Mouse (Mus musculus): ENCODE results near the gene Parp6. TPM values are rescaled to one million over a fixed set of nuclear protein-coding genes. Genes with fewer than 3 reads are reported as not detected.
A peak's percentile ranks its signal among the peaks of the same experiment; 100 is the strongest.

Parp6 gene
- polyA plus RNA-seq, 1 experiment from 2014 or later: 226 TPM

GRCm38 (mm10) chr9:59687416-59688046 is 70.4 kb downstream of the Parp6 start:
- Histone ChIP-seq H3K4me3 (replicated peaks; ENCODE audit: low read depth, low read length) (no peak overlapping the region), H3K9ac (replicated peaks; ENCODE audit: low read length) (no peak overlapping the region), H3K4me2 (ENCODE audit: low read length) (no peak overlapping the region), H3K9me3 (ENCODE audit: control insufficient read depth, low read length) (no peaks in the 10 kb centered on the region), H3K4me1 (ENCODE audit: control insufficient read depth, insufficient read depth, low read length) (peaks cover 7% of the 10 kb centered on the region), H3K27ac (replicated peaks; ENCODE audit: low read depth, low read length) (no peak overlapping the region), H3K36me3 (ENCODE audit: control insufficient read depth, insufficient read depth, low read length) (no peaks in the 10 kb centered on the region), H3K27me3 (ENCODE audit: control insufficient read depth, insufficient read depth, low read length) (no peaks in the 10 kb centered on the region)
- ATAC-seq (ENCODE audit: low FRiP score, low TSS enrichment) (no peak), DNase-seq (no peak)
- WGBS: 43% methylated on average over 6 of the region's 6 CpGs

DNA sequence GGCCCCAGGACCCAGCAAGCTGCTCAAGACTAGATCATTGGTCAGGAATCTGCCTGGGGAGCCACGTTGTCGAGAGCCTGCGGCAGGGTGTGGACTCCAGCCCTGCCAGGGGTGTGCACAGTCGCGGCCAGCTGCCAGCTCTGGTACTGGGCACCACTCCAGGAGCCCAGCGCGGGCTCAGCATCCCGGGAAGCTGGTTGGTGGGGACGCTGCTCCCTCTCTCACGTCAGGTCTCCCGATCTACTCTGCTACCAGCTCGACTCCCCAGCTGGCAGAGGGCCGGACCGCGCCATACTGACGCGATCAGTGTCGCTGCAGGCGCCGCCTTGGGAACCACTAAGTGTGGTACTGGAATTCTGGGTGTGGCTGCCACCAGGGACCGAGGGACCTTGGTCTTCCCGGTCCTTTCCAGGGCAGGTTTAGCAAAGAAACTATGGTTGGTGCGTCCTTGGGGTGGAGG is 74.6 kb downstream of the Parp6 start:
- Histone ChIP-seq H3K9me3 (ENCODE audit: control insufficient read depth, low read length) (no peaks in the 10 kb centered on the region), H3K36me3 (ENCODE audit: control insufficient read depth, insufficient read depth, low read length) (no peaks in the 10 kb centered on the region), H3K27ac (replicated peaks; ENCODE audit: low read depth, low read length) (no peak overlapping the region), H3K27me3 (ENCODE audit: control insufficient read depth, insufficient read depth, low read length) (no peaks in the 10 kb centered on the region), H3K4me3 (replicated peaks; ENCODE audit: low read depth, low read length) (peak overlapping the region; percentile 24), H3K4me1 (ENCODE audit: control insufficient read depth, insufficient read depth, low read length) (peaks cover 7% of the 10 kb centered on the region), H3K9ac (replicated peaks; ENCODE audit: low read length) (peak overlapping the region; percentile 40; the same call in 1 of the 2 replicates), H3K4me2 (ENCODE audit: low read length) (peak overlapping the region; percentile 52)
- WGBS: 3% methylated on average over 23 of the region's 23 CpGs
- DNase-seq (peak; percentile 79), ATAC-seq (ENCODE audit: low FRiP score, low TSS enrichment) (peak; percentile 71; the same call in 1 of the 2 replicates)

GRCm38 (mm10) chr9:59692145-59692544 is 75.1 kb downstream of the Parp6 start:
- Histone ChIP-seq H3K36me3 (ENCODE audit: control insufficient read depth, insufficient read depth, low read length) (no peaks in the 10 kb centered on the region), H3K27me3 (ENCODE audit: control insufficient read depth, insufficient read depth, low read length) (no peaks in the 10 kb centered on the region), H3K9me3 (ENCODE audit: control insufficient read depth, low read length) (no peaks in the 10 kb centered on the region), H3K4me2 (ENCODE audit: low read length) (peak overlapping the region; percentile 52), H3K4me1 (ENCODE audit: control insufficient read depth, insufficient read depth, low read length) (peaks cover 7% of the 10 kb centered on the region), H3K9ac (replicated peaks; ENCODE audit: low read length) (peak overlapping the region; percentile 40; the same call in 1 of the 2 replicates), H3K27ac (replicated peaks; ENCODE audit: low read depth, low read length) (no peak overlapping the region), H3K4me3 (replicated peaks; ENCODE audit: low read depth, low read length) (peak overlapping the region; percentile 24; the same call in 1 of the 2 replicates)
- ATAC-seq (ENCODE audit: low FRiP score, low TSS enrichment) (peak; percentile 20; the same call in 1 of the 2 replicates), DNase-seq (peak; percentile 38)
- WGBS: 41% methylated on average over 9 of the region's 9 CpGs

GRCm38 (mm10) chr9:59694571-59695450 is 77.7 kb downstream of the Parp6 start:
- Histone ChIP-seq H3K4me3 (replicated peaks; ENCODE audit: low read depth, low read length) (no peak overlapping the region), H3K27ac (replicated peaks; ENCODE audit: low read depth, low read length) (no peak overlapping the region), H3K36me3 (ENCODE audit: control insufficient read depth, insufficient read depth, low read length) (no peaks in the 10 kb centered on the region), H3K4me2 (ENCODE audit: low read length) (no peak overlapping the region), H3K4me1 (ENCODE audit: control insufficient read depth, insufficient read depth, low read length) (peaks cover 7% of the 10 kb centered on the region), H3K27me3 (ENCODE audit: control insufficient read depth, insufficient read depth, low read length) (no peaks in the 10 kb centered on the region), H3K9ac (replicated peaks; ENCODE audit: low read length) (no peak overlapping the region), H3K9me3 (ENCODE audit: control insufficient read depth, low read length) (no peaks in the 10 kb centered on the region)
- no peak for ATAC-seq (ENCODE audit: low FRiP score, low TSS enrichment)
- DNase-seq: no peak
- WGBS: 68% methylated on average over 16 of the region's 16 CpGs

DNA sequence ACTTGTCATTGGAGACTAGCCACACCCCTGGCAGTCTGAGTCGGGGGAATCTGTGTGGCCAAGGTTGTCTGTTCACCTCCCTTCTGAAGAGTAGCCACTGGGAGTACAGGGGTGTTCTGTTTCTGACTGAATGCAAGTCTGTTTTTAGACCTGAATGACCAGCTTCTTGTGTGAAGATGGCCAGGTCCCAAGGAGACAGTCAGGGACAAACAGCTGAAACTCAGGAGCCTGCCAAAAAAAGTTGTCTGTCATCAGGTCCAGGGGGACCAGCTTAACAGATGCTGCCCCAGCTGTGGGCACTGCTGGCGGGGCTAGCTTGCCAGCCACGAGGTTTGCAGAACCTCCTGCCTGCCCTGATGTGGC is 78.3 kb downstream of the Parp6 start:
- DNase-seq: no peak

GRCm38 (mm10) chr9:59696381-59696780 is 79.3 kb downstream of the Parp6 start:
- Histone ChIP-seq H3K4me1 (ENCODE audit: control insufficient read depth, insufficient read depth, low read length) (peaks cover 7% of the 10 kb centered on the region), H3K4me2 (ENCODE audit: low read length) (no peak overlapping the region), H3K27ac (replicated peaks; ENCODE audit: low read depth, low read length) (no peak overlapping the region), H3K4me3 (replicated peaks; ENCODE audit: low read depth, low read length) (no peak overlapping the region), H3K27me3 (ENCODE audit: control insufficient read depth, insufficient read depth, low read length) (no peaks in the 10 kb centered on the region), H3K9me3 (ENCODE audit: control insufficient read depth, low read length) (no peaks in the 10 kb centered on the region), H3K36me3 (ENCODE audit: control insufficient read depth, insufficient read depth, low read length) (no peaks in the 10 kb centered on the region), H3K9ac (replicated peaks; ENCODE audit: low read length) (no peak overlapping the region)
- ATAC-seq (ENCODE audit: low FRiP score, low TSS enrichment): no peak
- DNase-seq: no peak
- 83% methylated on average over 3 of the region's 3 CpGs for WGBS

More for the DNA sequence above, 78.3 kb downstream of the Parp6 start:
- no peak overlapping the region for H3K4me3 ChIP-seq (replicated peaks; ENCODE audit: low read depth, low read length)
- H3K4me2 ChIP-seq (ENCODE audit: low read length): no peak overlapping the region
- no peak overlapping the region for H3K27ac ChIP-seq (replicated peaks; ENCODE audit: low read depth, low read length)
- no peaks in the 10 kb centered on the region for H3K36me3 ChIP-seq (ENCODE audit: control insufficient read depth, insufficient read depth, low read length)
- no peaks in the 10 kb centered on the region for H3K9me3 ChIP-seq (ENCODE audit: control insufficient read depth, low read length)
- 53% methylated on average over 3 of the region's 3 CpGs for WGBS
- no peak overlapping the region for H3K9ac ChIP-seq (replicated peaks; ENCODE audit: low read length)
- no peak for ATAC-seq (ENCODE audit: low FRiP score, low TSS enrichment)
- no peaks in the 10 kb centered on the region for H3K27me3 ChIP-seq (ENCODE audit: control insufficient read depth, insufficient read depth, low read length)
- H3K4me1 ChIP-seq (ENCODE audit: control insufficient read depth, insufficient read depth, low read length): peaks cover 7% of the 10 kb centered on the region

Other genes starting within 250 kb of the Parp6 start
- 17.0 and 19.6 TPM in 2 replicates for gene Arih1, start 130.7 kb upstream of the Parp6 start, polyA plus RNA-seq (2014; fragmentation: Nextera tagmentation; extraction: Ambion mirVana)
- gene Hexa, start 77.7 kb upstream of the Parp6 start, polyA plus RNA-seq (2014; fragmentation: Nextera tagmentation; extraction: Ambion mirVana): 47.1 and 57.5 TPM in 2 replicates
- gene Tmem202, start 77.4 kb upstream of the Parp6 start, polyA plus RNA-seq (2014; fragmentation: Nextera tagmentation; extraction: Ambion mirVana): 0.46 and 0.74 TPM in 2 replicates
- gene Celf6, start 39.4 kb upstream of the Parp6 start, polyA plus RNA-seq (2014; fragmentation: Nextera tagmentation; extraction: Ambion mirVana): 35.4 and 45.8 TPM in 2 replicates
- gene Pkm, start 39.1 kb downstream of the Parp6 start, polyA plus RNA-seq (2014; fragmentation: Nextera tagmentation; extraction: Ambion mirVana): 836 and 1,041 TPM in 2 replicates
- 2.8 and 5.2 TPM in 2 replicates for gene Gramd2, start 62.9 kb downstream of the Parp6 start, polyA plus RNA-seq (2014; fragmentation: Nextera tagmentation; extraction: Ambion mirVana)
- gene Senp8, start 133.4 kb downstream of the Parp6 start, polyA plus RNA-seq (2014; fragmentation: Nextera tagmentation; extraction: Ambion mirVana): 12.9 and 16.4 TPM in 2 replicates
- gene Myo9a, start 133.6 kb downstream of the Parp6 start, polyA plus RNA-seq (2014; fragmentation: Nextera tagmentation; extraction: Ambion mirVana): 30.2 and 34.0 TPM in 2 replicates